Mouse (Mus musculus): ENCODE data around the gene Slc7a7. TPM values are rescaled to one million over a fixed set of nuclear protein-coding genes. Genes with fewer than 3 reads are reported as not detected.
A peak's percentile ranks its signal among the peaks of the same experiment; 100 is the strongest.

The Slc7a7 gene
- polyA plus RNA-seq, 1 experiment from 2014 or later: 4.3 TPM

DNA sequence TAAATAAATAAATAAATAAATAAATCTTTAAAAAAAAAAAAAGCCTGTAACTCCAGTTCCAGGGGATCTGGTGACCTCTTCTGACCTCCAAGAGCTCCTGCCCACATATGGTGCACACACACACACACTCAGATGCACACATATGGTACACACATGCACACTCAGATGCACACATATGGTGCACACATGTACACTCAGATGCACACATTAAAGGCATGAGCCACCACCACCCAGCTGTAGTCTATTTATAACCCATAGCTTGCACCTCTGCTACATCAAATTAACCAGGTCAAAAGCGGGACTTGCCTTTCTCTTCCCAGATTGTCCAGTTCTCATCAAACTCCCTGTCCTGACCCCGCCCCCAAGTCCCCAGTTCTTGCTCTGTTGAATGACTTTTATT is 3.4 kb upstream of the Slc7a7 start:
- ATAC-seq (ENCODE audit: low FRiP score) (no peak), DNase-seq (ENCODE audit: low spot score) (peak; percentile 19)
- 89% methylated on average over 2 of the region's 2 CpGs for WGBS
- no peaks in the 10 kb centered on the region for H3K4me1 ChIP-seq (replicated peaks; ENCODE audit: control insufficient read depth, insufficient read depth, low read length)
- no peaks in the 10 kb centered on the region for H3K9me3 ChIP-seq (ENCODE audit: control insufficient read depth, low read length)
- no peak overlapping the region for H3K27ac ChIP-seq (ENCODE audit: low read depth, low read length)
- H3K9ac ChIP-seq (ENCODE audit: low read depth, low read length): no peak overlapping the region
- no peak overlapping the region for H3K4me2 ChIP-seq (replicated peaks; ENCODE audit: low read depth, low read length)
- H3K4me3 ChIP-seq (ENCODE audit: low read depth, low read length): no peak overlapping the region
- H3K27me3 ChIP-seq (ENCODE audit: control insufficient read depth, insufficient read depth, low read length): peaks cover 2% of the 10 kb centered on the region; the same call in 1 of the 2 replicates
- no peaks in the 10 kb centered on the region for H3K36me3 ChIP-seq (ENCODE audit: control insufficient read depth, insufficient read depth, low read length)

- Histone ChIP-seq H3K36me3 (ENCODE audit: control insufficient read depth, insufficient read depth, low read length) (no peaks in the 10 kb centered on the region), H3K9ac (ENCODE audit: low read depth, low read length) (no peak overlapping the region), H3K9me3 (ENCODE audit: control insufficient read depth, low read length) (no peaks in the 10 kb centered on the region), H3K4me3 (ENCODE audit: low read depth, low read length) (no peak overlapping the region), H3K4me1 (replicated peaks; ENCODE audit: control insufficient read depth, insufficient read depth, low read length) (no peaks in the 10 kb centered on the region), H3K27ac (ENCODE audit: low read depth, low read length) (no peak overlapping the region), H3K4me2 (replicated peaks; ENCODE audit: low read depth, low read length) (no peak overlapping the region), H3K27me3 (ENCODE audit: control insufficient read depth, insufficient read depth, low read length) (peaks cover 16% of the 10 kb centered on the region)
- ATAC-seq (ENCODE audit: low FRiP score) (no peak), DNase-seq (ENCODE audit: low spot score) (no peak)
- 58% methylated on average over 4 of the region's 4 CpGs for WGBS
Observed at GRCm38 (mm10) chr14:54416830-54417229, 750 bp downstream of the Slc7a7 start.

- Histone ChIP-seq H3K4me3 (ENCODE audit: low read depth, low read length) (no peak overlapping the region), H3K27me3 (ENCODE audit: control insufficient read depth, insufficient read depth, low read length) (peaks cover 16% of the 10 kb centered on the region), H3K9me3 (ENCODE audit: control insufficient read depth, low read length) (no peaks in the 10 kb centered on the region), H3K27ac (ENCODE audit: low read depth, low read length) (no peak overlapping the region), H3K4me1 (replicated peaks; ENCODE audit: control insufficient read depth, insufficient read depth, low read length) (no peaks in the 10 kb centered on the region), H3K4me2 (replicated peaks; ENCODE audit: low read depth, low read length) (no peak overlapping the region), H3K9ac (ENCODE audit: low read depth, low read length) (no peak overlapping the region), H3K36me3 (ENCODE audit: control insufficient read depth, insufficient read depth, low read length) (no peaks in the 10 kb centered on the region)
- 27% methylated on average over 5 of the region's 5 CpGs for WGBS
- DNase-seq (ENCODE audit: low spot score): peak; percentile 16
- ATAC-seq (ENCODE audit: low FRiP score): no peak
Observed at GRCm38 (mm10) chr14:54416229-54416775, 1.3 kb downstream of the Slc7a7 start.

DNA sequence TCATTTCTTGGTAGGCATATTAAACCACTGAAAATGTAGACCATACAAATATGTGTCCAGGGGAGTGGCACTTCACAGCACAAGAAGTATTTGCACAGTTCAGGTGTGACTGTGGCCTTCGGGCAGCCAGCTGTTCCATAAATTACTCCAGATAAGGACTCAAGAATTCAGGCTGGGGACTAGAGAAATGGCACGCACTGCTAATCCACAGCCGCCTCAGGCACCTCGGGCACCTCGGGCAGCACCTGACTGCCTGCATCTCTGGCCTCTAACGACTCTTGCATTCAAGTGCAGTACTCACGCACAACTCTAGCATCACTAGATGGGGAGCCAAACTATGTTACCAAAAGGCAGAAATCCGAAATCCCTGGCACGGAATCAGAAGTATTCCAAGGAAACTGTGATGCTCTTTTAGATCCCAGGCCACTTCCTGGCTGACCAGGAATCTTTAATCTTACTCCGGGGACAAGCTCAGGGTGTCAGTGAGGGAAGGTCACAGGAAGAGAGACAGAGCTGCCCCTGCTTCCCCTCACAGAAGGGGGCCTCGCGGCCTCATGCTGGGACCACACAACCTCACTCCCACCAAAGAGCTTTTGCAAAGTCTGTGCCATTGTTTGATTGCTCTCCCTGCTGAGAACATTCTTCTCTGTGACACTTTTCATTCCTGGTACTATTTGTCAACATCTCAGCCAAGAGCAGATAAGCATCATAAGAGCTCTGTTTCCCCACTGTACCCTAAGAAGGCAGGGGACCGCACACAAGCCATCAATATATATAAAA is 2.1 kb downstream of the Slc7a7 start:
- no peak overlapping the region for H3K4me3 ChIP-seq (ENCODE audit: low read depth, low read length)
- peak; percentile 25 for DNase-seq (ENCODE audit: low spot score)

DNA sequence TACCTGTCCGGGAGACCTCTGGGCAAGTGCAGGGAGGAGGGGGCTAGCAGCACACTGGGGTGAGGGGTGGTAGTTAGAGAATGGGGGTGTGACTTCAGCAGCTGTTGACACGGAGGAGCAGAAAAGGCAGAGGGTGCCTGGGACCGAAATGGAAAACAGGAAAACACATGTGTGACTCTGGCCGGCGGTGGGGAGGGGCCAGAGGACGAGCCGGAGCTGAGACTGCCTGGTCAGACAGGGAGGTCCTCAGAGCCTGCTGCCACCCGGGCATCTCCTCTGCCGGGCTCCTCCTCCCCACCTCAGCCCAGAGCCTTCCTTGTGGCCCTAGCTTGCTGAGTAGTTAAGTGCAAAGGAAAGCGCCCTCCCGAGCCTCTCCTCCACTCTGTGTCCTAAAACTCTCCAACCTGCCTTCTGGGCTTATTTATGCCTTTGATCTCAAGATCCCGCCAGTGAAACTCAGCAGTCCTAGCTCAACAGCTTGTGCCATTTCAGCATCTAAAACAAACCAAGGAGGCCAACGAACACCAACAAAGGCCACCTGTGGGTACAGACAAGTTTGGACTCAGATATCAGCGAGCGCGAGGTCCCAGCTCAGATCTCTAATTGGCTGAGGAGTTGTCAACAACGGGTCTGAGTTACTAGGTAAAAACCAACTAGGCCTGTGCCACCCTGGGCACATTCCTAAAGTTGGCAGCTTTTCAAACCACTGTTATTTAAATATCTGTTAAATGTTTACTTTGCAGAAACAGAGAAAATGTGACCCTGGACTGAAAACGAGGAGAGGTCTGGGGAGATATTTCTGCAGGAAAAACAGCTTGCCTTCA is 3.5 kb downstream of the Slc7a7 start:
- H3K9me3 ChIP-seq (ENCODE audit: control insufficient read depth, low read length): no peaks in the 10 kb centered on the region
- 8% methylated on average over 18 of the region's 18 CpGs for WGBS
- 0 out of 2 replicates have a peak overlapping the region, but pooled peaks have one; percentile 11 for H3K4me2 ChIP-seq (replicated peaks; ENCODE audit: low read depth, low read length)
- H3K27me3 ChIP-seq (ENCODE audit: control insufficient read depth, insufficient read depth, low read length): peaks cover 16% of the 10 kb centered on the region
- DNase-seq (ENCODE audit: low spot score) (peak; percentile 22), ATAC-seq (ENCODE audit: low FRiP score) (no peak)
- no peaks in the 10 kb centered on the region for H3K4me1 ChIP-seq (replicated peaks; ENCODE audit: control insufficient read depth, insufficient read depth, low read length)
- no peak overlapping the region for H3K9ac ChIP-seq (ENCODE audit: low read depth, low read length)
- H3K27ac ChIP-seq (ENCODE audit: low read depth, low read length): no peak overlapping the region
- H3K4me3 ChIP-seq (ENCODE audit: low read depth, low read length): 0 out of 2 replicates have a peak overlapping the region, but pooled peaks have one; percentile 4
- H3K36me3 ChIP-seq (ENCODE audit: control insufficient read depth, insufficient read depth, low read length): no peaks in the 10 kb centered on the region

More for the DNA sequence above, 2.1 kb downstream of the Slc7a7 start:
- 9% methylated on average over 13 of the region's 13 CpGs for WGBS
- Histone ChIP-seq H3K4me2 (replicated peaks; ENCODE audit: low read depth, low read length) (no peak overlapping the region), H3K9me3 (ENCODE audit: control insufficient read depth, low read length) (no peaks in the 10 kb centered on the region), H3K4me1 (replicated peaks; ENCODE audit: control insufficient read depth, insufficient read depth, low read length) (no peaks in the 10 kb centered on the region), H3K9ac (ENCODE audit: low read depth, low read length) (no peak overlapping the region), H3K36me3 (ENCODE audit: control insufficient read depth, insufficient read depth, low read length) (no peaks in the 10 kb centered on the region), H3K27me3 (ENCODE audit: control insufficient read depth, insufficient read depth, low read length) (peaks cover 16% of the 10 kb centered on the region), H3K27ac (ENCODE audit: low read depth, low read length) (no peak overlapping the region)
- ATAC-seq (ENCODE audit: low FRiP score): no peak

DNA sequence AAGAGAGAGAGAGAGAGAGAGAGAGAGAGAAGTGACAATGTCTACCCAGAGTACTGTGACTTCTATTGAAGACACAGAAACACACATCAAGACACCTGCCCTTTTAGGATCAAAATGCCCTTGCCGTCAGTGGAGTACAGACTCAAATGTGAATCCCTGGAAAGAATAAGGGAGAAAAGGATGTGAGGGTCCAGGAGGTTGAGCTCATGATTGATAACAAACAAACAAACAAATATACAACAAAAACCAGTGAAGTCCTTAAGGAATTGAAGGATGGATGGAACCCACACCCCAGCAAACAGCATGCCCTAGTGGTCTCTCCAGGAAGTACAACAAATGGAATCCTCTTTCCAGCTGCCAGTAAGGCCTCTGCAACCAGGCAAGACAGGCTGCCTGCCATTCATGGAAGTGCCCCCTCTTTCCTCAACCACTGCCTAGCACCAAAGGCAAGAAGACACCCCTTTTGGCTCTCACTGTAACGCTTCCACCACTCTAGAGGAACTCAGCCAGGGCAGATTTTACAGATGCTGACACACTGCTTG is 4.9 kb downstream of the Slc7a7 start:
- Histone ChIP-seq H3K36me3 (ENCODE audit: control insufficient read depth, insufficient read depth, low read length) (no peaks in the 10 kb centered on the region), H3K27me3 (ENCODE audit: control insufficient read depth, insufficient read depth, low read length) (peaks cover 16% of the 10 kb centered on the region), H3K4me2 (replicated peaks; ENCODE audit: low read depth, low read length) (no peak overlapping the region), H3K27ac (ENCODE audit: low read depth, low read length) (no peak overlapping the region), H3K9me3 (ENCODE audit: control insufficient read depth, low read length) (no peaks in the 10 kb centered on the region), H3K9ac (ENCODE audit: low read depth, low read length) (no peak overlapping the region), H3K4me3 (ENCODE audit: low read depth, low read length) (no peak overlapping the region), H3K4me1 (replicated peaks; ENCODE audit: control insufficient read depth, insufficient read depth, low read length) (no peaks in the 10 kb centered on the region)
- ATAC-seq (ENCODE audit: low FRiP score) (no peak), DNase-seq (ENCODE audit: low spot score) (peak; percentile 75)
- WGBS: 43% methylated on average over 2 of the region's 2 CpGs

- ATAC-seq (ENCODE audit: low FRiP score): no peak
- Histone ChIP-seq H3K27me3 (ENCODE audit: control insufficient read depth, insufficient read depth, low read length) (peaks cover 16% of the 10 kb centered on the region), H3K36me3 (ENCODE audit: control insufficient read depth, insufficient read depth, low read length) (no peaks in the 10 kb centered on the region), H3K4me1 (replicated peaks; ENCODE audit: control insufficient read depth, insufficient read depth, low read length) (no peaks in the 10 kb centered on the region), H3K4me2 (replicated peaks; ENCODE audit: low read depth, low read length) (no peak overlapping the region), H3K9ac (ENCODE audit: low read depth, low read length) (no peak overlapping the region), H3K27ac (ENCODE audit: low read depth, low read length) (no peak overlapping the region), H3K9me3 (ENCODE audit: control insufficient read depth, low read length) (no peaks in the 10 kb centered on the region), H3K4me3 (ENCODE audit: low read depth, low read length) (no peak overlapping the region)
- WGBS: 41% methylated on average over 9 of the region's 9 CpGs
- DNase-seq (ENCODE audit: low spot score): no peak
Observed at GRCm38 (mm10) chr14:54412000-54412576, 5.5 kb downstream of the Slc7a7 start.

Data from hindbrain, embryonic 11.5 days (tissue).